Mouse (Mus musculus): Measurements from ENCODE around the gene Rfc1.

Gene Rfc1

DNA sequence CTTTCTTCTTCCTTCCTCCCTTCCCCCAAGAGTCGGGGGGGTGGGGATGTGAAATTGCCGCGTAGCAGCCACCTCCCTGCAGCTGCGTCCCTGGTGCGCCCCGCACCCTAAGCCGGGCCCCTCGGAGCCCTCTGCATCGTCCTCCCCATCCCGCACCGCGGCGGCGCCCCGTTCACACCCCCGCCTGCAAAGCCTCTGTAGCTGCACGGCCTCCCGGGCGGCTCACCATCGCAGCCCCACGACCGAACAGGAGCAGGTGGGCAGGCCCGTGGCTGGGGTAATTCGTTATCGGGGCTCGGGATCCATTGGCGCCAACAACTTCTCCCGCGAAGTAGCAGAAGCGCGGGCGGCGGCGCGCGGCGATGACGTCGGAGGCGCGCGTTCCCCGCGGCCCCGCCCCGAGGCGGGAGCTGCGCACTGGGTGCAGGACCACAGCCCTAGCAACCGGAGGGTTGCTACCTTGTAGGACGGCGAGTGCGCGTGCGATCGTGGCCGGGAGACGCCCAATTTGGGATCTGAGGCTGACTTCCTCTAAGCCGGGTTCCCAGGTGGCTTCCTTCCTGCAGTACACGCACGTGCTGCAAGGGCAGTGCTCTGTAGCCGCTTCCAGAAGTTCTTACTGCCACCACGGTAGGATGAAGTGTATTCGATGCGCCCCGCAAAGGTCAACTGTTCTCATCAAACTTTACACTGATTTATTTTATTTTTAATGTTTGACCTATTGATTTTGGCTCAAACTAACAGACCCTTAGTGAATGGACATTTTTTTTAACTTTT is at the start of gene Rfc1:
Rfc1 (minus strand) TSS at position 373 of the 777 bp plus-strand sequence.
- peak; percentile 49 to 86 for DNase-seq (ENCODE audit: low spot score in 2 of 2)

DNA sequence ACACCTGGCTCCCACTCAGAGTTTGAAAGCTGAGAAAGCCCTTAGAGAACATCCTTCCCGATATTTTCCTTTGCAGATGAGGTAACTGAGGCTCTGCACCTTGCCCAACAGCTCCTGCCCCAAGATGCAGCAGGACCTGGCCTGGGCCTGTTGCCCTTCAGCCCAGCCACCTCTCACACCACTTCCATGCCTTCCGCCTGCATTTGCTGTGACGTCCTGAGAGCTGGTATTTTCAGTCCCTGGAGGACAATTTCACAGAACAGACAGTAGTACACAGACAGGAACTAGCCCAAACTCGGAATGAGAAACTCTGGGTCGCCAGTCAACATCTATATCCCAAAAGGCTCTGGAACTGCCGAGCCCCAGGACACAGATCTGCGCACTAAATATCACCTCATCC is 39.3 kb upstream of the Rfc1 start:
- DNase-seq (ENCODE audit: low spot score in 2 of 2), result no peak

GRCm38 (mm10) chr5:65371551-65371950 is 36.1 kb upstream of the Rfc1 start:
- no peak for DNase-seq (ENCODE audit: low spot score in 2 of 2)

DNA sequence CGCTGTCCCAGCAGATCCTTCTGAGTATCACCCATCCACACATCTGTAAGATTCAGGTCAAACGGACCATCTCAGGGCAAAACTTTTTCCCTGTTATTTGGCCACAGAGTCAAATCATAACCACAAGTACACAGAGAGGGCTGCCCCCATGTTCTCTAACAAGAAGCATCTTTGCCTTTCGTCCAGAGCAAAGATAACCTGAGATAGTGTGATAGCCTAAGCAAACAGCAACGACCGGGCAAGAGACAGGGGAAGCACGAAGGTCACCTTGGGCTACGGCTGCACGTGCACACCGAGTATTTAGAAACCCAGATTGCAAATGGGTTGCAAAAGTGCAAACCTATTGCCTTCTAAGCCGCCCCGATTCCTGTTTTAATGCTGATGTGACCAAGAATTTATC is 32.4 kb upstream of the Rfc1 start:
- DNase-seq (ENCODE audit: low spot score in 2 of 2), result no peak

- DNase-seq (ENCODE audit: low spot score in 2 of 2), result no peak
Observed at GRCm38 (mm10) chr5:65357771-65358170, 22.3 kb upstream of the Rfc1 start.

DNA sequence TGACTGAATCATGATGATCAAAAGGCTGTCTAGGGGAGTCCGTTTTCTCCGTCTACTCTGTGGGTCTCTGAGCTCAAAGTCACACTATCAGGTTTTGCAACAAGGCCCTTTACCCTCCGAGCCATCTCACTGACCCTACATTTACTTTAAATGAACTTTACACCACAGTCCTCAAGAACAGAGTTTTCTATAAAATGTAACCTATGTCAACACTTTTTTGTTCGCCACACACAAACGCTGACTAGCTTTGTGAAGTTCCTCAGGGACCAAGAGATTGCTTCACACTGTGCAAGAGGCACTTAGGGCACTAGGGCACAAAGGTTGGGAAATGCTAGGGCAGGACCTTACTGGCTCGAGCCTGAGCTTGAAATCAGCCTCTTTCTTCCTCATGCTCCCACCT is 21.4 kb upstream of the Rfc1 start:
- DNase-seq (ENCODE audit: low spot score in 2 of 2), result no peak

DNA sequence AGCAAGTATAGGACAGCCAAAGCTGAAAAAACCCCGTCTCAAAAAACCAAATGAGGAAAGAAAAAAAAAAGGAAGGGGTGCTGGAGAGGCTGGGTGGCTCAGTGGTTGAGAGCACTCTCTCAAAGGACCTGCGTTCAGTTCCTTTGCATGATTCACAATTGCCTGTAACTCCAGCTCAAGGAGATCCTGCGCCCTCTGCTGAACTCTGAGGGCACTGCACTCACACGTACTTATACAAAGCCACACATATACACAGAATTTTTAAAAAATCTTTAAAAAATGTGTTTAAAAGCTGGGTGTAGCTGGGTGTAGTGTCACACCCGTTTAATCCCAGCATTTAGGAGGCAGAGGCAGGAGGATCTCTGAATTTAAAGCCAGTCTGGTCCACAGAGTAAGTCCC is 19.5 kb upstream of the Rfc1 start:
- DNase-seq (ENCODE audit: low spot score in 2 of 2), result no peak

DNA sequence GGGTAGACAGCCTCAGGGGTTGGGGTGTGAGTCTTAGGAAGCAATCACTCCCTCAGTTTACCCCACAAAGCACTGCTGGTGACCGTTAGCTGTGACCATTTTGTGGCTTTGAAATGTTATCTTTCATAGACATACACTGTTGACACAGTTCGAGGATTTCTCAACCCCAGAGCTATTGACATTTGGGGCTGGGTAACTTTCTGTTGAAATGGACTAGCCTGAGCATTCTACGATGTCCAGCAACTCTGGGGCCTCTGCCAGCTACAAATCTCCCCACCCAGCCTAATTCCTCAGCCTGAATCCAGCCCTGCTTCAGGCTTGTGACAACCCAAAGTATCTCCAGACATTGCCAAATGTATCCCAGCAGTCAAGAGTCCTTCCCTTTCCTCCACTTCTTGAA is 18.6 kb upstream of the Rfc1 start:
- no peak for DNase-seq (ENCODE audit: low spot score in 2 of 2)

DNA sequence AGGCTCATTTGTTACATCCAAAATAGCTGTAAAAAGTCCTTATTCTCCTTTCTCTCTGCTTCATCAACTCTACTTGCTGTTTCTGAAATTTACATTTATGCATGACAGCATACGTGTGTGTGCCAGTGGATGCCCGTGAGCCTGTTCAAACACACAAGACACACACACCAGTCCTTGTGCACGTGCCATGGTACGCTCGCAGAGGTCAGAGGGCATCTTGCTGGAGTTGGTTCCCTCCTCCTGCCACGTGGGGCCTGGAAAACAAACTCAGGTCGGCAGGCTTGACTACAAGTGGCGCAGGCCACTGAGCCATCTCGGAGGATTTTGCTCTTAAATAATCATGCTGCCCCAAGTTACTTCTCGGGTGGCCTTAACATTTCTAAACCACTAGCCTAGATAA is 15.0 kb upstream of the Rfc1 start:
- no peak for DNase-seq (ENCODE audit: low spot score in 2 of 2)

- DNase-seq (ENCODE audit: low spot score in 2 of 2), result no peak
Observed at GRCm38 (mm10) chr5:65348168-65348567, 12.7 kb upstream of the Rfc1 start, which contains the start of gene Klb. Klb (plus strand) TSS chr5:65348314.

- no peak for DNase-seq (ENCODE audit: low spot score in 2 of 2)
Observed at GRCm38 (mm10) chr5:65340167-65340566, 4.7 kb upstream of the Rfc1 start.

DNA sequence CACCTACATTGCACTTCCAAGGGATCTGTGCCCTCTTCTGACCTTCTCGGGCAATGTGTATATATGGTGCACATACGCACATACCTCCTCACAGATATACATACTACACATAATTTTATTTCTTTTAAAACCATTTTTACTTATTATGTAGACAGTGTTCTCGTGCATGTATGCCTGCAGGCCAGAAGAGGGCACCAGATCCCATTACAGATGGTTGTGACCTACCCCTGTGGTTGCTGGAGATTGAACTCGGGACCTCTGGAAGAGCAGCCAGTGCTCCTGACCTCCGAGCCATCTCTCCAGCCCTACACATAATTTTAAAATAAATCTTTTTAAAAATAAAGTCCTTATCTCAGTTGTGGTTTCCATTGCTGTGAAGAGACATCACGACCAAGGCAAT is 2.9 kb upstream of the Rfc1 start:
- DNase-seq (ENCODE audit: low spot score in 2 of 2), result no peak

- no peak for DNase-seq (ENCODE audit: low spot score in 2 of 2)
Observed at GRCm38 (mm10) chr5:65336075-65336355, 545 bp upstream of the Rfc1 start.

DNA sequence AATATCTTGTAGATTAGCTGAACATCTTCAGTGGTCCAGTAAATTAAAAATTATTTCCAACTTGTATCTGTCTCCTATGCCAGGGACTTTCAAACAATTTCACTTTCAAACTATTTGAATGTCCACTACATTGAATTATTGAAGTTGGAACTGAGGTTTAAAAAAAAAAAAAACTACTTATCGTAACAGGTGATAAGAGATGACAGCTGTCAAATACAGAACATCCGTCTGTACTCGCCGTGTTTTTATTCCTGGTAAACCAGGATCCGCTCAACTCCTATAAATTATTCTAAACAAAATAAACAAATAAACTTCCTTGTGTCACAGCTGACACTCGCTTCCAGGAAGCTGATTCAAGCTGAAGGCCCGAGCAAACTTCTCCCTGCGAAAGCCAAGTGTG is 682 bp downstream of the Rfc1 start:
- DNase-seq (ENCODE audit: low spot score in 2 of 2), result no peak

DNA sequence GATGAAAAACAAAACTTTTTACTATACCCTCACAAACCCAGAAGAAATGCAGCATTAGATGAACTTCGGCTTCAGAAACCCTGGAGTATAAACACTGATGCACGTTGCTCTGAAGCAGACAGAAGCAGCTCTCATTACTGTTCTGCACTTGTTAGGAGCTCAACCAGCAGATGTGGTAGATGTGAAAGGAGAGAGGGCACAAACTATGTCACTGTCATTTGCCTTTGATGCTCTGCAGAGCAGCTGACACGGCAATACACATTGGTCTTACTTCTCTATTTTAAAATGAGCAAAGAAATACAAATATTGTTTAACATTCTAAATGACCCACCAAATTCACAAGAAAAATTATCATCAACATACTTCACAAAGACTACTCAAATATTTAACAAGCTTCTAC is 5.5 kb downstream of the Rfc1 start:
- no peak for DNase-seq (ENCODE audit: low spot score in 2 of 2)

GRCm38 (mm10) chr5:65326212-65326611 is 9.3 kb downstream of the Rfc1 start:
- no peak for DNase-seq (ENCODE audit: low spot score in 2 of 2)

- DNase-seq (ENCODE audit: low spot score in 2 of 2), result no peak
Observed at GRCm38 (mm10) chr5:65324758-65325355, 10.6 kb downstream of the Rfc1 start.

DNA sequence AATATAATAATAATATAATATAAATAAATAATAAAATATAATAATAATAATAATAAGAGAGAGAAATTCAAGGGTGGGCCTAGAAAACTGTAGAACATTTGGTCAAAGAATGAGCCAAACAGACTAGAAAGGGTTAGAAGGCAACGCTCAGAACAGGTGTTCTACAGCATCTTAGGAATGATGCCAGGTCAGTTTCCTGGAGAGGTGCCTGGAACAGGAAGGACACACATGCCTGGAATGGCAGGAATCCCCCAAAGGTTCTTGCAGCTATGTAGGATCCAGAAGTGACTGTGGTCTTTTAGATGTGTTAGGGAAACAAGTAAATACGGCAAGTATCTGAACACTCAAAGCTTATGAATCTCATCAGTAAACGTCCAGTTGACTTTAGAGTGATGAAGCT is 11.2 kb downstream of the Rfc1 start:
- DNase-seq (ENCODE audit: low spot score in 2 of 2), result no peak

GRCm38 (mm10) chr5:65322165-65322564 is 13.3 kb downstream of the Rfc1 start:
- no peak for DNase-seq (ENCODE audit: low spot score in 2 of 2)

DNA sequence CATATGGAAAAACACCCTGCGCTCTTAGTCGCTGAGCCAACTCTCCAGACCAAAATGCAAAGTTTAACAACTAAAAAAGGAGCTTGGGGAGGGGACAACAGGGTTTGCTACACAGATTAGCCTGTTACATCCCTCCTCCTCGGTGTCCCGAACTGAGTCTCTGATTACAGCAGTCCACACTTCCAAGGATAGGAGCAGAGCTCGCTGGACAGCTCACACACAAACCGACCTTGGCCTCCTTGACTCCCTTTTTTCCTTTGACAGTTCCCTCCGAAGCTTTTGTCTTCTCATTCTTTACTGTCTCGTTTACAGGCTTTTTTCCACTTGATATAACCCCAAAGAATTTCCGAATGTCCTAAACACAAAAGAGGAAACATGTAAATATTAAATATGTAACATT is 16.3 kb downstream of the Rfc1 start:
- DNase-seq (ENCODE audit: low spot score in 2 of 2), result no peak

DNA sequence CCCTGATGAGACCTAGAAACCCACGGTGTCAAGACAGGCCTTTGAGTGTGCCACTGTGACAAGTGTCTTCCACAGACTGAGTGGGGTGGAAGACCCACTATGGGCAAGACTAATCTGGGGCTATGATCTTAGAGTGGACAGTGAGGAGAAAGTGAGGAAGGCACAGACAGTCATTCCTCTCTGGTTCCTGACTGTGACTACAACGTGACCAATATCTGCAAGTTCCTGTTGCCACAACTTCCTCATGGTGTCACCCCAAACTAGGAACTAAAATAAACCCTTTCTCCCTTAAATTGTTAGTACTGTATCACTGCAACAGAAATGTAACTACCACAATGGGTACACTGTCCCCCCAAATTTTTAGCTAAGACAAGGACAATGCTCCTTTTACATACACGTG is 26.6 kb downstream of the Rfc1 start:
- DNase-seq (ENCODE audit: low spot score in 2 of 2), result no peak

GRCm38 (mm10) chr5:65308208-65308607 is 27.3 kb downstream of the Rfc1 start:
- no peak for DNase-seq (ENCODE audit: low spot score in 2 of 2)

DNA sequence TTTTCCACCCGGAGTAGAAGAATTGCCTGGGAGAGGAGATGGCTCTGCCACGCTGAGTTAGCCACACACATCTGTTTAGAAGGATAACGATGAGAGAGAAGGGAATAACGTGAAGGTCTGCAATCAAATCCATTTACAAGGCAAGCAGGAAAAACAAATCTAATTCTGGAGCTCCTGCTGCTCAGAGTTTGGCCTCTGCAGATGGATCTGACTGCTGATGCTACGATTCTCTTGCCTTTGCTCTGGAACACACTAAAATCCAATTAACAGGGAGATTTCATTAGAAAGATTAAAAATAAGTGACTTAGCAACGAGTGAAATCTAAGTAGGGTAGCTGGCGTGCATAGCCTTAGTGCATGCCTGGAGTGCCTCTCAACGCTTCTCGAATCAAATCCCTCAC is 30.0 kb downstream of the Rfc1 start:
- DNase-seq (ENCODE audit: low spot score in 2 of 2), result no peak

DNA sequence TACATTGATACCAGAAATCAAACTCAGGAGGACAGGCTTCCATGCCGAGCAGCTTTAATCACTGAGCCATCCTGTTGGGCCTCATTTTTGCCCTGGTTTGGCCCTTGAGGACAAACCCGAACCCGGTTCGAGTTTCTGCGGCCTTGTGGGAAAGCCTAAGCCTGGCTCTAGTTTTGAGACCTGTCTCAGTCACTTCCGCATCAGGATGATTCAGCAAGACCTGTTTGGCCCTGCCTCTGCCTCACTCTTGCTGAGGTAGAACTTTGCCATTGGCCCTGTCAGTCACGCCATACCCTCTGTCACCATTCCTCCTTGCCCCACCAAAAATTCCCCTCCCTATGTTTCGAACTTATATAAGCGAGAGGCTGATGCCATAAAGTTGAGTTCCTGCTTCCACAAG is 35.3 kb downstream of the Rfc1 start:
- no peak for DNase-seq (ENCODE audit: low spot score in 2 of 2)
